Mouse (Mus musculus) thymus, adult 2 months (tissue): Measurements from ENCODE around the gene Srsf3. TPM values are rescaled to one million over a fixed set of nuclear protein-coding genes. Genes with fewer than 3 reads are reported as not detected.

ENCODE experiments used
- DNase-seq: peaks from one replicate; pipeline ENCODE4 v3.0.0; 2021
- H3K27ac ChIP-seq: fragments of 200-500 bp; 2 replicates; pipeline ENCODE4 v1.5.1; 2012; ENCODE audit warnings: low read length, control low read depth; ENCODE audit not compliant: control insufficient read depth, insufficient read depth
- H3K27me3 ChIP-seq: fragments of 200-500 bp; 2 replicates; pipeline ENCODE4 v1.6.1; 2012; ENCODE audit warnings: mild to moderate bottlenecking, low read length, moderate library complexity, mixed read lengths; ENCODE audit not compliant: control insufficient read depth, insufficient read depth
- H3K36me3 ChIP-seq: fragments of 200-500 bp; 2 replicates; pipeline ENCODE4 v1.6.1; 2012; ENCODE audit warnings: mild to moderate bottlenecking, low read length, moderate library complexity; ENCODE audit not compliant: control insufficient read depth, insufficient read depth
- H3K4me1 ChIP-seq: fragments of 200-500 bp; replicated peaks from 2 replicates; pipeline ENCODE4 v1.6.1; 2012; ENCODE audit warnings: low read length; ENCODE audit not compliant: control insufficient read depth, insufficient read depth
- H3K4me3 ChIP-seq: fragments of 200-500 bp; 2 replicates; pipeline ENCODE4 v1.5.1; 2012; ENCODE audit warnings: mild to moderate bottlenecking, low read length, control low read depth, moderate library complexity; ENCODE audit not compliant: control insufficient read depth, insufficient read depth
- CTCF ChIP-seq: fragments of 200-500 bp; IDR thresholded peaks from 2 replicates; pipeline ENCODE4 v1.5.1; 2012; ENCODE audit warnings: mild to moderate bottlenecking, control low read depth, low read length, moderate library complexity, borderline replicate concordance; ENCODE audit not compliant: control insufficient read depth, poor library complexity, insufficient read depth; ENCODE audit errors: extremely low read depth
- POLR2A ChIP-seq: fragments of 200-500 bp; IDR thresholded peaks from 2 replicates; pipeline ENCODE4 v1.6.1; 2012; ENCODE audit warnings: mild to moderate bottlenecking, low read length, control low read depth, moderate library complexity; ENCODE audit not compliant: control insufficient read depth, poor library complexity, insufficient read depth; ENCODE audit errors: extremely low read depth
- WGBS: fragments of 180-500 bp; shearing (Covaris S2); methylation state at CpG from one replicate; pipeline ENCODE4 v1.1.7; 2018; 5-methylcytosine and 5-hydroxymethylcytosine counted together
- polyA plus RNA-seq: library from polyadenylated mRNA; depleted of rRNA; stranded (reverse); fragments of >200 nt; gene quantifications from 2 replicates; pipeline ENCODE4 v1.2.3, GENCODE M21; 2012

Gene Srsf3
- polyA plus RNA-seq, 1 experiment: 544 TPM

GRCm38 (mm10) chr17:29045741-29046530, 13.5 kb downstream of the Srsf3 start:
- Histone ChIP-seq H3K27ac (no peak overlapping the region), H3K36me3 (peaks cover 46% of the 10 kb centered on the region), H3K4me1 (peaks cover 6% of the 10 kb centered on the region), H3K4me3 (no peak overlapping the region), H3K27me3 (no peaks in the 10 kb centered on the region)
- 61% methylated on average over 12 of the region's 12 CpGs for WGBS
- TF ChIP-seq POLR2A: no peak
- no peak for DNase-seq

- TF ChIP-seq POLR2A (no peak), CTCF (no peak)
- 97% methylated on average over 3 of the region's 3 CpGs for WGBS
- peaks cover 40% of the 10 kb centered on the region for H3K36me3 ChIP-seq
Measured at GRCm38 (mm10) chr17:29046863-29047262, 14.4 kb downstream of the Srsf3 start.

GRCm38 (mm10) chr17:29047697-29048514, 15.5 kb downstream of the Srsf3 start:
- Histone ChIP-seq H3K27me3 (no peaks in the 10 kb centered on the region), H3K4me1 (peaks cover 8% of the 10 kb centered on the region), H3K4me3 (no peak overlapping the region), H3K27ac (no peak overlapping the region), H3K36me3 (peaks cover 35% of the 10 kb centered on the region)
- no peak for DNase-seq
- TF ChIP-seq POLR2A: no peak
- TF ChIP-seq CTCF: no peak
- WGBS: 93% methylated on average over 3 of the region's 3 CpGs

More at GRCm38 (mm10) chr17:29046863-29047262, 14.4 kb downstream of the Srsf3 start:
- Histone ChIP-seq H3K4me1 (peaks cover 8% of the 10 kb centered on the region), H3K4me3 (no peak overlapping the region), H3K27me3 (no peaks in the 10 kb centered on the region), H3K27ac (no peak overlapping the region)
- no peak for DNase-seq

GRCm38 (mm10) chr17:29048748-29049507, 16.5 kb downstream of the Srsf3 start:
- peaks cover 8% of the 10 kb centered on the region for H3K4me1 ChIP-seq

GRCm38 (mm10) chr17:29049508-29049889, 17.1 kb downstream of the Srsf3 start:
- Histone ChIP-seq H3K27me3 (no peaks in the 10 kb centered on the region), H3K4me1 (peaks cover 8% of the 10 kb centered on the region), H3K36me3 (peaks cover 19% of the 10 kb centered on the region), H3K27ac (no peak overlapping the region), H3K4me3 (no peak overlapping the region)
- DNase-seq: no peak
- TF ChIP-seq POLR2A (no peak), CTCF (no peak)
- WGBS: 64% methylated on average over 5 of the region's 5 CpGs

More at GRCm38 (mm10) chr17:29048748-29049507, 16.5 kb downstream of the Srsf3 start:
- peak; percentile 86 for DNase-seq
- Histone ChIP-seq H3K36me3 (peaks cover 25% of the 10 kb centered on the region), H3K27me3 (no peaks in the 10 kb centered on the region), H3K27ac (no peak overlapping the region), H3K4me3 (no peak overlapping the region)
- TF ChIP-seq POLR2A (no peak), CTCF (peak; percentile 70; the same call in 1 of the 2 replicates)
- WGBS: 28% methylated on average over 13 of the region's 13 CpGs

- TF ChIP-seq CTCF (no peak), POLR2A (no peak)
- no peak overlapping the region for H3K27ac ChIP-seq
Measured at GRCm38 (mm10) chr17:29049923-29050322, 17.5 kb downstream of the Srsf3 start.

More at GRCm38 (mm10) chr17:29049923-29050322, 17.5 kb downstream of the Srsf3 start:
- Histone ChIP-seq H3K27me3 (no peaks in the 10 kb centered on the region), H3K36me3 (peaks cover 15% of the 10 kb centered on the region), H3K4me3 (no peak overlapping the region), H3K4me1 (peaks cover 8% of the 10 kb centered on the region)
- DNase-seq: no peak
- WGBS: 96% methylated on average over 7 of the region's 7 CpGs
